Mouse (Mus musculus): ENCODE data around the gene Slc1a6. TPM values are rescaled to one million over a fixed set of nuclear protein-coding genes. Genes with fewer than 3 reads are reported as not detected.
"Not testable (repeated sequence)": the region's sequence is repeated elsewhere in the genome, so short reads cannot be mapped to it uniquely, and the experiment has no call there.

The Slc1a6 gene
- polyA plus RNA-seq, 1 experiment from 2014 or later = 1.6 TPM

GRCm38 (mm10) chr10:78765570-78765969 is 14.7 kb upstream of the Slc1a6 start:
- H3K27ac ChIP-seq (ENCODE audit: low read length) = no peak overlapping the region
- H3K9me3 ChIP-seq (ENCODE audit: control insufficient read depth, low read length) = no peaks in the 10 kb centered on the region
- H3K9ac ChIP-seq (ENCODE audit: low read depth, low read length) = no peak overlapping the region
- no peaks in the 10 kb centered on the region for H3K36me3 ChIP-seq (ENCODE audit: control insufficient read depth, insufficient read depth, low read length)
- ATAC-seq = no peak
- H3K4me1 ChIP-seq (ENCODE audit: control insufficient read depth, insufficient read depth, low read length) = no peaks in the 10 kb centered on the region
- no peaks in the 10 kb centered on the region for H3K27me3 ChIP-seq (replicated peaks; ENCODE audit: control insufficient read depth, insufficient read depth, low read length)
- H3K4me3 ChIP-seq (ENCODE audit: low read length) = no peak overlapping the region
- H3K4me2 ChIP-seq (ENCODE audit: low read depth, low read length) = no peak overlapping the region
- 66% methylated on average over 1 of the region's 1 CpGs for WGBS

GRCm38 (mm10) chr10:78775830-78776229 is 4.5 kb upstream of the Slc1a6 start:
- 54% methylated on average over 4 of the region's 4 CpGs for WGBS
- H3K4me2 ChIP-seq (ENCODE audit: low read depth, low read length) = no peak overlapping the region
- no peak overlapping the region for H3K27ac ChIP-seq (ENCODE audit: low read length)
- no peak overlapping the region for H3K9ac ChIP-seq (ENCODE audit: low read depth, low read length)
- H3K36me3 ChIP-seq (ENCODE audit: control insufficient read depth, insufficient read depth, low read length) = no peaks in the 10 kb centered on the region
- H3K4me3 ChIP-seq (ENCODE audit: low read length) = no peak overlapping the region
- no peak for ATAC-seq
- peaks cover 4% of the 10 kb centered on the region for H3K4me1 ChIP-seq (ENCODE audit: control insufficient read depth, insufficient read depth, low read length)
- H3K27me3 ChIP-seq (replicated peaks; ENCODE audit: control insufficient read depth, insufficient read depth, low read length) = no peaks in the 10 kb centered on the region
- no peaks in the 10 kb centered on the region for H3K9me3 ChIP-seq (ENCODE audit: control insufficient read depth, low read length)

GRCm38 (mm10) chr10:78779527-78779926 is 769 bp upstream of the Slc1a6 start:
- WGBS = 52% methylated on average over 9 of the region's 9 CpGs
- Histone ChIP-seq H3K9ac (ENCODE audit: low read depth, low read length) (peak overlapping the region; percentile 74; the same call in 1 of the 2 replicates), H3K27ac (ENCODE audit: low read length) (no peak overlapping the region), H3K9me3 (ENCODE audit: control insufficient read depth, low read length) (no peaks in the 10 kb centered on the region), H3K4me1 (ENCODE audit: control insufficient read depth, insufficient read depth, low read length) (peaks cover 4% of the 10 kb centered on the region), H3K4me2 (ENCODE audit: low read depth, low read length) (peak overlapping the region; percentile 99), H3K36me3 (ENCODE audit: control insufficient read depth, insufficient read depth, low read length) (no peaks in the 10 kb centered on the region), H3K4me3 (ENCODE audit: low read length) (peak overlapping the region; percentile 63), H3K27me3 (replicated peaks; ENCODE audit: control insufficient read depth, insufficient read depth, low read length) (no peaks in the 10 kb centered on the region)
- ATAC-seq = no peak

- WGBS = 5% methylated on average over 22 of the region's 22 CpGs
- Histone ChIP-seq H3K9me3 (ENCODE audit: control insufficient read depth, low read length) (no peaks in the 10 kb centered on the region), H3K4me1 (ENCODE audit: control insufficient read depth, insufficient read depth, low read length) (no peaks in the 10 kb centered on the region), H3K4me3 (ENCODE audit: low read length) (peak overlapping the region; percentile 44), H3K27ac (ENCODE audit: low read length) (peak overlapping the region; percentile 23; the same call in 1 of the 2 replicates), H3K27me3 (replicated peaks; ENCODE audit: control insufficient read depth, insufficient read depth, low read length) (no peaks in the 10 kb centered on the region), H3K36me3 (ENCODE audit: control insufficient read depth, insufficient read depth, low read length) (no peaks in the 10 kb centered on the region), H3K4me2 (ENCODE audit: low read depth, low read length) (peak overlapping the region; percentile 60), H3K9ac (ENCODE audit: low read depth, low read length) (peak overlapping the region; percentile 70)
- peak; percentile 98 for ATAC-seq
These were observed 7.3 kb downstream of the Slc1a6 start for GRCm38 (mm10) chr10:78787566-78788087.

GRCm38 (mm10) chr10:78790561-78790960 is 10.3 kb downstream of the Slc1a6 start:
- H3K4me1 ChIP-seq (ENCODE audit: control insufficient read depth, insufficient read depth, low read length) = no peaks in the 10 kb centered on the region
- H3K4me2 ChIP-seq (ENCODE audit: low read depth, low read length) = no peak overlapping the region
- WGBS = 41% methylated on average over 1 of the region's 1 CpGs
- H3K9me3 ChIP-seq (ENCODE audit: control insufficient read depth, low read length) = no peaks in the 10 kb centered on the region
- H3K9ac ChIP-seq (ENCODE audit: low read depth, low read length) = no peak overlapping the region
- no peaks in the 10 kb centered on the region for H3K36me3 ChIP-seq (ENCODE audit: control insufficient read depth, insufficient read depth, low read length)
- no peak overlapping the region for H3K27ac ChIP-seq (ENCODE audit: low read length)
- H3K4me3 ChIP-seq (ENCODE audit: low read length) = no peak overlapping the region
- ATAC-seq = no peak
- H3K27me3 ChIP-seq (replicated peaks; ENCODE audit: control insufficient read depth, insufficient read depth, low read length) = no peaks in the 10 kb centered on the region

GRCm38 (mm10) chr10:78801449-78801848 is 21.2 kb downstream of the Slc1a6 start:
- Histone ChIP-seq H3K4me3 (ENCODE audit: low read length) (no peak overlapping the region), H3K9me3 (ENCODE audit: control insufficient read depth, low read length) (no peaks in the 10 kb centered on the region), H3K27me3 (replicated peaks; ENCODE audit: control insufficient read depth, insufficient read depth, low read length) (no peaks in the 10 kb centered on the region), H3K4me1 (ENCODE audit: control insufficient read depth, insufficient read depth, low read length) (no peaks in the 10 kb centered on the region), H3K9ac (ENCODE audit: low read depth, low read length) (no peak overlapping the region), H3K4me2 (ENCODE audit: low read depth, low read length) (no peak overlapping the region), H3K27ac (ENCODE audit: low read length) (no peak overlapping the region), H3K36me3 (ENCODE audit: control insufficient read depth, insufficient read depth, low read length) (no peaks in the 10 kb centered on the region)
- no peak for ATAC-seq
- WGBS = 88% methylated on average over 2 of the region's 2 CpGs

GRCm38 (mm10) chr10:78812358-78813060 is 32.2 kb downstream of the Slc1a6 start:
- no peaks in the 10 kb centered on the region for H3K27me3 ChIP-seq (replicated peaks; ENCODE audit: control insufficient read depth, insufficient read depth, low read length)
- no peak overlapping the region for H3K4me3 ChIP-seq (ENCODE audit: low read length)
- no peaks in the 10 kb centered on the region for H3K4me1 ChIP-seq (ENCODE audit: control insufficient read depth, insufficient read depth, low read length)
- no peak for ATAC-seq
- no peak overlapping the region for H3K4me2 ChIP-seq (ENCODE audit: low read depth, low read length)
- 54% methylated on average over 6 of the region's 6 CpGs for WGBS
- no peaks in the 10 kb centered on the region for H3K9me3 ChIP-seq (ENCODE audit: control insufficient read depth, low read length)
- H3K36me3 ChIP-seq (ENCODE audit: control insufficient read depth, insufficient read depth, low read length) = no peaks in the 10 kb centered on the region
- H3K9ac ChIP-seq (ENCODE audit: low read depth, low read length) = no peak overlapping the region
- no peak overlapping the region for H3K27ac ChIP-seq (ENCODE audit: low read length)

- H3K4me3 ChIP-seq (ENCODE audit: low read length); H3K36me3 ChIP-seq (ENCODE audit: control insufficient read depth, insufficient read depth, low read length); H3K4me2 ChIP-seq (ENCODE audit: low read depth, low read length); H3K9ac ChIP-seq (ENCODE audit: low read depth, low read length); H3K4me1 ChIP-seq (ENCODE audit: control insufficient read depth, insufficient read depth, low read length); H3K9me3 ChIP-seq (ENCODE audit: control insufficient read depth, low read length); H3K27me3 ChIP-seq (replicated peaks; ENCODE audit: control insufficient read depth, insufficient read depth, low read length); H3K27ac ChIP-seq (ENCODE audit: low read length); ATAC-seq: not testable (repeated sequence)
- WGBS = 90% methylated on average over 12 of the region's 12 CpGs
These were observed 60.2 kb downstream of the Slc1a6 start for GRCm38 (mm10) chr10:78840456-78840855.

- Histone ChIP-seq H3K4me3 (ENCODE audit: low read length) (no peak within 1 kb of the TSS), H3K9me3 (ENCODE audit: control insufficient read depth, low read length) (no peaks in the 10 kb centered on the region), H3K27me3 (replicated peaks; ENCODE audit: control insufficient read depth, insufficient read depth, low read length) (no peaks in the 10 kb centered on the region), H3K36me3 (ENCODE audit: control insufficient read depth, insufficient read depth, low read length) (no peaks in the 10 kb centered on the region), H3K27ac (ENCODE audit: low read length) (no peak within 1 kb of the TSS), H3K4me1 (ENCODE audit: control insufficient read depth, insufficient read depth, low read length) (no peaks in the 10 kb centered on the region), H3K9ac (ENCODE audit: low read depth, low read length) (no peak within 1 kb of the TSS), H3K4me2 (ENCODE audit: low read depth, low read length) (no peak within 1 kb of the TSS)
- WGBS = 76% methylated on average over 2 of the region's 2 CpGs
- ATAC-seq = no peak
These were observed 71.8 kb downstream of the Slc1a6 start, which contains the start of gene Olfr1356 for GRCm38 (mm10) chr10:78852066-78852465. Gene Olfr1356 (minus strand): TSS chr10:78852166.
